Mouse (Mus musculus) splenic B cell, adult 2 months (primary cell): Measurements from ENCODE around the gene Gm10134.

ENCODE experiments used
- DNase-seq: peaks from one replicate; pipeline ENCODE4 v3.0.0-alpha.2; 2011; ENCODE audit warnings: low read depth, low spot score
- H3K27me3 ChIP-seq: 2 replicates; pipeline ENCODE4 v1.6.1; 2012; ENCODE audit warnings: mild to moderate bottlenecking, low read length, moderate library complexity, mixed read lengths; ENCODE audit not compliant: control insufficient read depth, poor library complexity, insufficient read depth, severe bottlenecking
- H3K36me3 ChIP-seq: 2 replicates; pipeline ENCODE4 v1.6.1; 2012; ENCODE audit warnings: mild to moderate bottlenecking, low read length, moderate library complexity, mixed read lengths; ENCODE audit not compliant: control insufficient read depth, poor library complexity, insufficient read depth, severe bottlenecking

Gene Gm10134

GRCm38 (mm10) chr2:28534436-28535262, 28.8 kb downstream of the Gm10134 start:
- no peaks in the 10 kb centered on the region for H3K36me3 ChIP-seq
- no peak for DNase-seq
- no peaks in the 10 kb centered on the region for H3K27me3 ChIP-seq

DNA sequence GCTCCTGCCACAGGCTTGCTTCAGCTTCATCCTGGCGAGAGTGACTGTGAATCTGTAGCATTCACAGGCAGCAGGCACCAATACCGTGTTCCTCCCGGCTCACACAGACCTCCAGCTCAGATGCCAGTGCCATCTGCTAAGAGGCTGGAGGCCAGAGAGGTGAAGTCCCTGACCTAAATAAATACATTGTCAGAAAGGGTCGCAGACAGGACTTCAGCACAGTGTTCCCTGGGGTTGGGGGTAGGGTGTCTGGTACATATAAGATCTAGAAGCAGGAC, 29.3 kb downstream of the Gm10134 start:
- DNase-seq: no peak
- Histone ChIP-seq H3K36me3 (no peaks in the 10 kb centered on the region), H3K27me3 (no peaks in the 10 kb centered on the region)

GRCm38 (mm10) chr2:28535650-28536049, 29.8 kb downstream of the Gm10134 start:
- Histone ChIP-seq H3K36me3 (no peaks in the 10 kb centered on the region), H3K27me3 (no peaks in the 10 kb centered on the region)
- DNase-seq: no peak

GRCm38 (mm10) chr2:28536166-28536565, 30.3 kb downstream of the Gm10134 start:
- H3K27me3 ChIP-seq: no peaks in the 10 kb centered on the region
- no peak for DNase-seq
- no peaks in the 10 kb centered on the region for H3K36me3 ChIP-seq

- H3K36me3 ChIP-seq: no peaks in the 10 kb centered on the region
- H3K27me3 ChIP-seq: no peaks in the 10 kb centered on the region
- DNase-seq: no peak
Observed at GRCm38 (mm10) chr2:28536766-28537633, 31.1 kb downstream of the Gm10134 start.

DNA sequence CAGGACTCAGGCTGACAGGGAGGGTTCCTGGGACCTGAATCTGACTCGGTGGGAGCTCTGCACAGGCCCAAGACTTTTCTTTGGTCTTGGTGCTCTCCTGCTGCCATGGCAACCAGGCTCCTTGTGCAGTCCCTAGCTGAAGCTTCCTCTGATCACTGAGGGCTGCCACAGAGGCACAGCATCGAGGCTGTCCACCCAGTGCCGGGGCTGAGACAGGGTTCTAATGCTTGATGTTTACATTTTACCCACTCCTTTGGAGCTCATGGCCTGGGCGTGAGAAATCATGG, 31.7 kb downstream of the Gm10134 start:
- Histone ChIP-seq H3K27me3 (no peaks in the 10 kb centered on the region), H3K36me3 (no peaks in the 10 kb centered on the region)
- peak; percentile 52 for DNase-seq

GRCm38 (mm10) chr2:28537995-28538816, 32.3 kb downstream of the Gm10134 start:
- Histone ChIP-seq H3K36me3 (no peaks in the 10 kb centered on the region), H3K27me3 (no peaks in the 10 kb centered on the region)
- DNase-seq: peak; percentile 76

DNA sequence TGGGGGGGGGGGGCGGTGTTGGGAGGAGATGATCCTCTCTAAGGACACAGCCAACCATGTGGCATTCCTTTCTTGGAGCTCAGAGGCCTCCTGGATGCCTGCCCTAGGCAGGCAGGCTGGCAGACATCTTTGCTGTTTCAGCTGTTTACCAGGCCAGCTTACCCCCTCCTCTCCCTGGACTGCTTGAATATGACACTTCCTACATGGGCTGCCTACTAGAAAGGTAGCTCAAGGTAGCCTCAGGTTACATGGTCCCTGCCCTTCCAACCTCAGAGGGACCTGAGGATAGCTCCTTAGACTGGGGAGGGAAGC, 32.9 kb downstream of the Gm10134 start:
- no peaks in the 10 kb centered on the region for H3K36me3 ChIP-seq
- DNase-seq: peak; percentile 19

DNA sequence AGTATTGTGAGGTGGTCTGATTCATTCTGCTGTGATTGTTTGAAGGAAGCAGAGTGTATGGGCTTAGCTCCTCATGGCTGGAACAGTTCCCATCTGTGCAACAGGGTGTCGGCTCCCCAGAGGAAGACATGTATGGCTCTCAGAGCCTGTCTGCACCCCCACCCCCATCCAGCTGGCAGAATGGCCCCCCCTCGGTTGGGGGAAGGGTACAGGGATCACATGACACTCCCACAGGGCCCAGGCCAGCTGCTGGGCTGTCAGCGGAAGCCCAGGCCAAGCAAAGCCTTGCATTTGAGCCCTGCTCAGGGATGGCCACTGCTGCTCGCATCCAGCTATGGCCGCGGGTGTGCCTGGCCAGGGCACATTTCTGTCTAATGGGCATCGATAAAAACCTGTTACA, 33.3 kb downstream of the Gm10134 start:
- Histone ChIP-seq H3K36me3 (no peaks in the 10 kb centered on the region), H3K27me3 (no peaks in the 10 kb centered on the region)
- peak; percentile 66 for DNase-seq

More for the DNA sequence above, 32.9 kb downstream of the Gm10134 start:
- no peaks in the 10 kb centered on the region for H3K27me3 ChIP-seq

GRCm38 (mm10) chr2:28539949-28540348, 34.1 kb downstream of the Gm10134 start:
- H3K27me3 ChIP-seq: no peaks in the 10 kb centered on the region
- DNase-seq: peak; percentile 93
- H3K36me3 ChIP-seq: no peaks in the 10 kb centered on the region

DNA sequence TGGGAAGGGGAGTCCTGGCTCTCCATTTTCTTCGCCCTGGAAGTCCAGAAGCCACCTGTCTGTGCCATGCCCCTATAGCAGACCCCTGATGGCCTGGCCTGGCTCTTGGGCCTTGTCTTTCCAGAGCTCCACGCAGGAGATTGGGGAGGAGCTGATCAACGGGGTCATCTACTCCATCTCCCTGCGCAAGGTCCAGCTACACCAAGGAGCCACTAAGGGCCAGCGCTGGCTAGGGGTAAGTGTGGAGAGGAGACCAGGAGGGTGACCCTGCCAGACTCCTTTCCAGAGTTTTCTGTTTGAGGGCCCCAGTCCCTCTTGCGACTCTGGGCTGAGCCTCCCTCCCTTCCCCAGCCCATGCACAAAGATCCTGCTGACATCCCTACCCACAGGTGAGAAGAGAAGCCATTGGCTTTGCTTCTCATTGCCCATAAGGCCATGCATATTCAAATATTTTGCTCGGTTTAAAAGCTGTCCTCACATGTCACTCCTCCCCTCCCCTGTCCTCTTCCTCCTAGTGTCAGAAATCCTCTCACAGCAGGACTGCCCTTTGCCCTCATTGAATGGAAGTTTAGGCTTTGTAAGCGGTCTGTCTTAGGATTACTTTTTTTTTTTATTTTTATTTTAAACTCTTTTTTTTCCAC, 34.8 kb downstream of the Gm10134 start:
- Histone ChIP-seq H3K27me3 (no peaks in the 10 kb centered on the region), H3K36me3 (0 out of 2 replicates have a peak, but pooled peaks cover 2% of the 10 kb centered on the region)
- peak; percentile 54 for DNase-seq

DNA sequence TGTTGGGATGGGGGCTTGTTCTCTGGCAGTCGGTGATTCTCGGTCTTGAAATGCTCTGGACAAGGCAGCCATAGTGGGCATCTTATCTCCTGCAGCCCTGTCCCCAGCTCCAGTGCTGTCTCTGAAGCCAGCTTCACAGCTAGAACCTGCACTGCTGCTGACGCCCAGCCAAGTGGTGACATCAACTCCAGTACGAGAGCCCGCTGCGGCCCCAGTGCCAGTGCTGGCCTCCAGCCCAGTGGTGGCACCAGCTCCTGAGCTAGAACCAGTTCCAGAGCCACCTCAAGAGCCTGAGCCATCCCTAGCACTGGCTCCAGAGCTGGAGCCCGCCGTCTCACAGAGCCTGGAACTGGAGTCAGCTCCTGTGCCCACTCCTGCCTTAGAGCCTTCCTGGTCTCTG, 38.0 kb downstream of the Gm10134 start:
- Histone ChIP-seq H3K27me3 (no peaks in the 10 kb centered on the region), H3K36me3 (peaks cover 2% of the 10 kb centered on the region; the same call in 1 of the 2 replicates)
- no peak for DNase-seq

DNA sequence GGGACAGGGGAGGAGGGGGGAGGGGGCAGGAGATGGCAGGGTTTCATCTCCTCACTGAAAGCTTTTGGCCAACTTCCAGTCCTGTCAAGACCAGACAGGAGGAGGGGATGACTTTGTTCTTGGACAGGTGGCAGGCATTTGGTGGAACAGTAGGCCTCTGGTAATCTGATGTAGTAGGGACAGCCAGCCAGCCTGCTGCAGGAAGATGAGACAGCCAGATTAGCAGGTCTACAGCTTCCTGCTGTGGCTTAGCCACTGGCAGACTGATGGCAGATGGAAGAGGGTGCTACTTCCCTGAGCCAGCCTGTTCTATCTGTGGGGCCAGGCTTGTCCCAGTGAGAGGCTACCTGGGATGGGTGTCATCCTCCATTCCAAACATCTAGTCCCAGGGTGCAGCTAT, 40.1 kb downstream of the Gm10134 start:
- DNase-seq: no peak
- Histone ChIP-seq H3K27me3 (no peaks in the 10 kb centered on the region), H3K36me3 (peaks cover 14% of the 10 kb centered on the region)

- no peaks in the 10 kb centered on the region for H3K27me3 ChIP-seq
- H3K36me3 ChIP-seq: peaks cover 16% of the 10 kb centered on the region
- DNase-seq: no peak
Observed at GRCm38 (mm10) chr2:28546560-28546959, 40.7 kb downstream of the Gm10134 start.
